Mouse (Mus musculus): Measurements from ENCODE around the gene Synj2. TPM values are rescaled to one million over a fixed set of nuclear protein-coding genes. Genes with fewer than 3 reads are reported as not detected.

Synj2 gene
- polyA plus RNA-seq, 1 experiment from 2014 or later, result 2.4 TPM

- peaks cover 19% of the 10 kb centered on the region for H3K36me3 ChIP-seq (ENCODE audit: insufficient read depth, low read length)
- 67% methylated on average over 5 of the region's 5 CpGs for WGBS
- 0 out of 2 replicates have a peak, but pooled peaks cover 8% of the 10 kb centered on the region for H3K4me1 ChIP-seq (replicated peaks; ENCODE audit: insufficient read depth, low read length)
- no peak for DNase-seq (ENCODE audit: low spot score)
- ATAC-seq (replicated peaks; ENCODE audit: low FRiP score, low read depth), result no peak
- no peak overlapping the region for H3K4me3 ChIP-seq (replicated peaks; ENCODE audit: low read depth, low read length)
- H3K4me2 ChIP-seq (ENCODE audit: low read length), result no peak overlapping the region
- TF ChIP-seq CTCF (IDR thresholded peaks at IDR 0.05; ENCODE audit: low read depth), result no peak
- no peaks in the 10 kb centered on the region for H3K9me3 ChIP-seq (replicated peaks; ENCODE audit: low read length)
- H3K27ac ChIP-seq, result no peak overlapping the region
- H3K9ac ChIP-seq (ENCODE audit: low read depth, low read length), result no peak overlapping the region
- H3K27me3 ChIP-seq (ENCODE audit: insufficient read depth, low read length), result no peaks in the 10 kb centered on the region
Observed at GRCm38 (mm10) chr17:5932161-5932560, 8.9 kb upstream of the Synj2 start.

- Histone ChIP-seq H3K4me2 (ENCODE audit: low read length) (peak overlapping the region; percentile 52), H3K4me3 (replicated peaks; ENCODE audit: low read depth, low read length) (peak overlapping the region; percentile 25), H3K9me3 (replicated peaks; ENCODE audit: low read length) (no peaks in the 10 kb centered on the region), H3K27me3 (ENCODE audit: insufficient read depth, low read length) (no peaks in the 10 kb centered on the region), H3K9ac (ENCODE audit: low read depth, low read length) (peak overlapping the region; percentile 58), H3K27ac (peak overlapping the region; percentile 47; the same call in 1 of the 2 replicates), H3K36me3 (ENCODE audit: insufficient read depth, low read length) (peaks cover 6% of the 10 kb centered on the region; the same call in 1 of the 2 replicates), H3K4me1 (replicated peaks; ENCODE audit: insufficient read depth, low read length) (0 out of 2 replicates have a peak, but pooled peaks cover 8% of the 10 kb centered on the region)
- peak; percentile 89 for DNase-seq (ENCODE audit: low spot score)
- peak; percentile 78 for ATAC-seq (replicated peaks; ENCODE audit: low FRiP score, low read depth)
- WGBS, result 3% methylated on average over 30 of the region's 30 CpGs
- TF ChIP-seq CTCF (IDR thresholded peaks at IDR 0.05; ENCODE audit: low read depth), result no peak
Observed at GRCm38 (mm10) chr17:5934554-5935324, 6.3 kb upstream of the Synj2 start.

GRCm38 (mm10) chr17:5935680-5936079 lies 5.4 kb upstream of the Synj2 start:
- ATAC-seq (replicated peaks; ENCODE audit: low FRiP score, low read depth) (no peak), DNase-seq (ENCODE audit: low spot score) (no peak)
- no peak overlapping the region for H3K9ac ChIP-seq (ENCODE audit: low read depth, low read length)
- H3K9me3 ChIP-seq (replicated peaks; ENCODE audit: low read length), result no peaks in the 10 kb centered on the region
- no peak overlapping the region; the same call in 1 of the 2 replicates for H3K27ac ChIP-seq
- TF ChIP-seq CTCF (IDR thresholded peaks at IDR 0.05; ENCODE audit: low read depth), result no peak
- 0 out of 2 replicates have a peak, but pooled peaks cover 8% of the 10 kb centered on the region for H3K4me1 ChIP-seq (replicated peaks; ENCODE audit: insufficient read depth, low read length)
- H3K27me3 ChIP-seq (ENCODE audit: insufficient read depth, low read length), result no peaks in the 10 kb centered on the region
- WGBS, result 52% methylated on average over 3 of the region's 3 CpGs
- no peak overlapping the region for H3K4me3 ChIP-seq (replicated peaks; ENCODE audit: low read depth, low read length)
- no peak overlapping the region for H3K4me2 ChIP-seq (ENCODE audit: low read length)
- H3K36me3 ChIP-seq (ENCODE audit: insufficient read depth, low read length), result no peaks in the 10 kb centered on the region; the same call in 1 of the 2 replicates

GRCm38 (mm10) chr17:5936276-5936675 lies 4.8 kb upstream of the Synj2 start:
- 0 out of 2 replicates have a peak, but pooled peaks cover 8% of the 10 kb centered on the region for H3K4me1 ChIP-seq (replicated peaks; ENCODE audit: insufficient read depth, low read length)
- no peak for DNase-seq (ENCODE audit: low spot score)
- no peak overlapping the region for H3K9ac ChIP-seq (ENCODE audit: low read depth, low read length)
- no peak for TF ChIP-seq CTCF (IDR thresholded peaks at IDR 0.05; ENCODE audit: low read depth)
- no peak overlapping the region for H3K27ac ChIP-seq
- no peak for ATAC-seq (replicated peaks; ENCODE audit: low FRiP score, low read depth)
- H3K4me2 ChIP-seq (ENCODE audit: low read length), result no peak overlapping the region
- H3K4me3 ChIP-seq (replicated peaks; ENCODE audit: low read depth, low read length), result no peak overlapping the region
- H3K9me3 ChIP-seq (replicated peaks; ENCODE audit: low read length), result no peaks in the 10 kb centered on the region
- no peaks in the 10 kb centered on the region for H3K27me3 ChIP-seq (ENCODE audit: insufficient read depth, low read length)
- no peaks in the 10 kb centered on the region; the same call in 1 of the 2 replicates for H3K36me3 ChIP-seq (ENCODE audit: insufficient read depth, low read length)
- 62% methylated on average over 14 of the region's 14 CpGs for WGBS

GRCm38 (mm10) chr17:5937441-5937840 lies 3.6 kb upstream of the Synj2 start:
- 45% methylated on average over 2 of the region's 2 CpGs for WGBS
- ATAC-seq (replicated peaks; ENCODE audit: low FRiP score, low read depth) (no peak), DNase-seq (ENCODE audit: low spot score) (no peak)
- Histone ChIP-seq H3K4me1 (replicated peaks; ENCODE audit: insufficient read depth, low read length) (0 out of 2 replicates have a peak, but pooled peaks cover 8% of the 10 kb centered on the region), H3K9ac (ENCODE audit: low read depth, low read length) (no peak overlapping the region), H3K4me3 (replicated peaks; ENCODE audit: low read depth, low read length) (no peak overlapping the region), H3K27ac (no peak overlapping the region), H3K36me3 (ENCODE audit: insufficient read depth, low read length) (no peaks in the 10 kb centered on the region), H3K4me2 (ENCODE audit: low read length) (no peak overlapping the region), H3K9me3 (replicated peaks; ENCODE audit: low read length) (no peaks in the 10 kb centered on the region), H3K27me3 (ENCODE audit: insufficient read depth, low read length) (no peaks in the 10 kb centered on the region)
- no peak for TF ChIP-seq CTCF (IDR thresholded peaks at IDR 0.05; ENCODE audit: low read depth)

- Histone ChIP-seq H3K4me1 (replicated peaks; ENCODE audit: insufficient read depth, low read length) (0 out of 2 replicates have a peak, but pooled peaks cover 6% of the 10 kb centered on the region), H3K27ac (no peak overlapping the region), H3K4me3 (replicated peaks; ENCODE audit: low read depth, low read length) (no peak overlapping the region), H3K9me3 (replicated peaks; ENCODE audit: low read length) (no peaks in the 10 kb centered on the region), H3K9ac (ENCODE audit: low read depth, low read length) (no peak overlapping the region), H3K36me3 (ENCODE audit: insufficient read depth, low read length) (no peaks in the 10 kb centered on the region), H3K4me2 (ENCODE audit: low read length) (no peak overlapping the region), H3K27me3 (ENCODE audit: insufficient read depth, low read length) (no peaks in the 10 kb centered on the region)
- WGBS, result 61% methylated on average over 12 of the region's 12 CpGs
- ATAC-seq (replicated peaks; ENCODE audit: low FRiP score, low read depth) (no peak), DNase-seq (ENCODE audit: low spot score) (peak; percentile 34)
- TF ChIP-seq CTCF (IDR thresholded peaks at IDR 0.05; ENCODE audit: low read depth), result no peak
Observed at GRCm38 (mm10) chr17:5939871-5940270, 1.2 kb upstream of the Synj2 start.
